Mouse (Mus musculus): ENCODE measurements around the gene Tmem60. TPM values are rescaled to one million over a fixed set of nuclear protein-coding genes. Genes with fewer than 3 reads are reported as not detected.
A peak's percentile ranks its signal among the peaks of the same experiment; 100 is the strongest.

The Tmem60 gene
- total and polyA plus RNA-seq, 3 experiments = 23.5 to 37.4 TPM; not detected in 1

DNA sequence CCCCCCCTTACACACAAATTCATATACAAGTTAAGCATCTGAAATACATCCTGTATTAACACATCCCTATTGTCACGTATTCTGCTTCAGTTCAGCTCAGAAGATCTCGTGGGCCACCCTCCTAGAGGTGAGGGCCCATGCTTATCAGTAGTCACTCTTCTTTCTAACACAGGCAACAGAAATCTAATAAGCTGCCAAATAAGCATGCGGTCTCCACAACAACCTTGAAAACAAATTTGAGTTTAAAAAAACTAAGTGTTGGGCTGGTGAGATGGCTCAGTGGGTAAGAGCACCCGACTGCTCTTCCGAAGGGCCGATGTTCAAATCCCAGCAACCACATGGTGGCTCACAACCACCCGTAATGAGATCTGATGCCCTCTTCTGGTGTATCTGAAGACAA, 24.2 kb downstream of the Tmem60 start:
- peaks cover 13 to 34% of the 10 kb centered on the region in 2 experiments for H3K36me3 ChIP-seq (ENCODE audit: control insufficient read depth in 1 of 2, insufficient read depth in 2 of 2, low read length in 2 of 2)
- TF ChIP-seq UBTF (IDR thresholded peaks at IDR 0.05; ENCODE audit: borderline replicate concordance, insufficient read depth, low read depth, low read length) (no peak), HCFC1 (IDR thresholded peaks at IDR 0.05; ENCODE audit: low read depth, low read length) (no peak), KAT2A (conservative IDR thresholded peaks at IDR 0.05; ENCODE audit: low read depth, low read length) (no peak), CTCF (IDR thresholded peaks at IDR 0.05 in 2 of 3, conservative IDR thresholded peaks at IDR 0.05 in 1 of 3; ENCODE audit: control insufficient read depth in 1 of 3, insufficient read depth in 1 of 3, low read depth in 2 of 3, low read length in 3 of 3, poor library complexity in 1 of 3, severe bottlenecking in 1 of 3) (no peak), ZC3H11A (IDR thresholded peaks at IDR 0.05; ENCODE audit: low read depth, low read length) (no peak), POLR2AphosphoS5 (IDR thresholded peaks at IDR 0.05; ENCODE audit: borderline replicate concordance, low read depth, low read length) (no peak), CHD2 (IDR thresholded peaks at IDR 0.05; ENCODE audit: low read length) (no peak), NRF1 (IDR thresholded peaks at IDR 0.05; ENCODE audit: insufficient read depth, low read depth, low read length, poor library complexity, severe bottlenecking) (no peak), MAFK (IDR thresholded peaks at IDR 0.05; ENCODE audit: borderline replicate concordance, low read depth, low read length) (no peak; the same call in 1 of the 2 replicates), SMC3 (IDR thresholded peaks at IDR 0.05; ENCODE audit: low read depth, low read length) (0 out of 2 replicates have a peak, but pooled peaks have one; percentile 1), NELFE (IDR thresholded peaks at IDR 0.05; ENCODE audit: low read depth, low read length) (no peak), GABPA (IDR thresholded peaks at IDR 0.05; ENCODE audit: low read depth, low read length) (no peak), GATA1 (IDR thresholded peaks at IDR 0.05; ENCODE audit: low read depth, low read length) (peak; percentile 56), EP300 (IDR thresholded peaks at IDR 0.05; ENCODE audit: low read depth in 1 of 2, low read length in 2 of 2) (peak in 1 of 2 experiments; percentile 54; a peak in 2 of 4 replicates), RCOR1 (IDR thresholded peaks at IDR 0.05; ENCODE audit: low read depth, low read length) (no peak), ZKSCAN1 (IDR thresholded peaks at IDR 0.05; ENCODE audit: low read depth, low read length) (no peak), CHD1 (IDR thresholded peaks at IDR 0.05; ENCODE audit: low read depth, low read length) (no peak), SIN3A (IDR thresholded peaks at IDR 0.05; ENCODE audit: low read length) (peak; percentile 18; the same call in 1 of the 2 replicates), MYB (IDR thresholded peaks at IDR 0.05; ENCODE audit: low read depth, low read length) (no peak), ZNF384 (IDR thresholded peaks at IDR 0.05; ENCODE audit: low read depth, low read length) (peak; percentile 52), E2F4 (IDR thresholded peaks at IDR 0.05; ENCODE audit: borderline replicate concordance, low read depth, low read length) (no peak), POLR2A (IDR thresholded peaks at IDR 0.05; ENCODE audit: control insufficient read depth in 1 of 2, insufficient read depth in 1 of 2, low read depth in 1 of 2, low read length in 2 of 2, poor library complexity in 1 of 2) (no peak), TAL1 (IDR thresholded peaks at IDR 0.05; ENCODE audit: low read length) (no peak), MYC (IDR thresholded peaks at IDR 0.05; ENCODE audit: low read depth, low read length) (0 out of 2 replicates have a peak, but pooled peaks have one; percentile 60), USF1 (IDR thresholded peaks at IDR 0.05; ENCODE audit: low read depth, low read length) (no peak), MEF2A (IDR thresholded peaks at IDR 0.05; ENCODE audit: extremely low read depth, insufficient replicate concordance, low read depth, low read length, poor library complexity, severe bottlenecking) (no peak), ETS1 (IDR thresholded peaks at IDR 0.05; ENCODE audit: low read depth, low read length) (peak; percentile 58), POLR2AphosphoS2 (IDR thresholded peaks at IDR 0.05; ENCODE audit: low read length) (no peak), ELF1 (IDR thresholded peaks at IDR 0.05; ENCODE audit: low read depth, low read length) (no peak), MXI1 (IDR thresholded peaks at IDR 0.05; ENCODE audit: low read depth, low read length) (peak; percentile 77), RAD21 (IDR thresholded peaks at IDR 0.05; ENCODE audit: low read depth, low read length) (no peak; the same call in 1 of the 2 replicates), MAZ (IDR thresholded peaks at IDR 0.05; ENCODE audit: low read depth, low read length) (no peak), BHLHE40 (IDR thresholded peaks at IDR 0.05; ENCODE audit: borderline replicate concordance, low read depth, low read length) (no peak), TBP (IDR thresholded peaks at IDR 0.05; ENCODE audit: low read depth, low read length) (peak; percentile 94), USF2 (IDR thresholded peaks at IDR 0.05; ENCODE audit: borderline replicate concordance in 1 of 2, insufficient read depth in 1 of 2, low read depth in 1 of 2, low read length in 2 of 2) (no peak), MAX (IDR thresholded peaks at IDR 0.05; ENCODE audit: low read length) (no peak), ZMIZ1 (IDR thresholded peaks at IDR 0.05; ENCODE audit: low read depth, low read length) (no peak)

More for the DNA sequence above, 24.2 kb downstream of the Tmem60 start:
- Histone ChIP-seq H3K9ac (ENCODE audit: control insufficient read depth, low read depth, low read length, poor library complexity, severe bottlenecking) (no peak overlapping the region), H3K27ac (ENCODE audit: control insufficient read depth, low read depth, low read length) (peak overlapping the region; percentile 51), H3K79me2 (ENCODE audit: control insufficient read depth, insufficient read depth, low read length, poor library complexity) (peaks cover 7% of the 10 kb centered on the region; the same call in 1 of the 2 replicates), H3K27me3 (ENCODE audit: control insufficient read depth in 1 of 2, insufficient read depth in 2 of 2, low read length in 2 of 2) (no peaks in the 10 kb centered on the region), H3K4me3 (ENCODE audit: control insufficient read depth in 1 of 2, insufficient read depth in 1 of 2, low read depth in 2 of 2, low read length in 2 of 2) (peak overlapping the region in 1 of 2 experiments; percentile 5; a peak in 1 of 4 replicates), H3K4me1 (ENCODE audit: control insufficient read depth in 1 of 2, insufficient read depth in 2 of 2, low read length in 2 of 2) (peaks cover 18 to 27% of the 10 kb centered on the region in 2 experiments), H3K9me3 (replicated peaks; ENCODE audit: insufficient read depth, low read length) (no peaks in the 10 kb centered on the region)
- peak; percentile 87 for DNase-seq (ENCODE audit: low read depth, low spot score)

All from MEL (cell line).